9 mouse cellular contexts compared by ENCODE assay signal in the genomic region with DNA sequence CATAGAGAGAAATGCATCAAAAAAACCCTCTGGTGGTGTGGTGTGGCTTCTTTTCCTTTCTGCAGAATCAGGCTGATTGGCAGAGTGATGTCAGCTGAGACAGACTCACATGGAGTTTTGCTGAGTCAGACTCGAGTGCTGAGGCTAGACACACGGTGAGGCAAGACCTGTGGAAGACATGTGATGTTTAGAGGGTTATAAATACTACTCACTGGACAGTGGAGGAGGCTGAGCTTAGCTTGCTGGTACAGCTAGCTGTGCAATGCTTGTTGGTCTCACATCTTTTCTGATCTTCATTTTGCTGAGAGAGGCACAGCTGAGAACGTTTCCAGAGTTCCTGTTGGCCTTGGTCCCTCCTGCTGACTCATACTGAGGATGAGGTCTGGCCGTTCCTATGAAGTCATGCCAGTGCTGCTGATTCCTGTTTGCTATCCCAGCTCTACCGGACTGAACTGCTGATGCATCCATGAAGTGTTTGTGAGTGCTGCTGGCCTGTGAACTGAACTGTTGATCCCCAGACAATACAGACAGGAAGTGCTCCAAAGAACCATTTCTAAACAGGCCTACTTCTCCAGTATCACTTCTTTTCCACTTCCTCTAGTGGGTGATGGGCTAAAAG.
DNase-seq lines count a peak whose midpoint lies in the region; ATAC-seq and TF ChIP-seq lines count a peak whose summit lies in the region.
"Had no signal": no experiment of that assay in that cellular context is flagged by ENCODE, and none has a peak within 500 bp of the region (broad histone marks: within the 10 kb centered on the region; RNA-seq: fewer than 3 reads in every experiment).

No protein-coding gene starts in this region.

- no peak for ATAC-seq in embryonic facial prominence, embryonic 14.5 days (ENCODE audit: low read depth)
- 0 out of 2 replicates have a peak, but pooled peaks have one; percentile 45 for ATAC-seq in G1E (ENCODE audit: extremely low read depth, insufficient number of reproducible peaks, low FRiP score, poor library complexity, severe bottlenecking)
- peak; percentile 74 for ATAC-seq in liver, postnatal 0 days
- ATAC-seq in forebrain, embryonic 15.5 days (replicated peaks): no peak
- ATAC-seq: intestine, embryonic 16.5 days had no signal

- H3K27me3 ChIP-seq in embryonic facial prominence, embryonic 14.5 days (replicated peaks; ENCODE audit: control insufficient read depth, insufficient read depth, low read length): no peaks in the 10 kb centered on the region
- no peaks in the 10 kb centered on the region for H3K27me3 ChIP-seq in embryonic facial prominence, embryonic 10.5 days (replicated peaks; ENCODE audit: low read depth, poor library complexity, severe bottlenecking)
- no peaks in the 10 kb centered on the region for H3K27me3 ChIP-seq in G1E (ENCODE audit: insufficient read depth, low read length)
- no peaks in the 10 kb centered on the region for H3K27me3 ChIP-seq in liver, postnatal 0 days (ENCODE audit: insufficient read depth, low read length)
- H3K27me3 ChIP-seq in forebrain, embryonic 15.5 days: no peaks in the 10 kb centered on the region

- no peak for TF ChIP-seq EP300 in liver, postnatal 0 days (IDR thresholded peaks at IDR 0.05; ENCODE audit: low read depth)

- H3K36me3 ChIP-seq in embryonic facial prominence, embryonic 14.5 days (ENCODE audit: control insufficient read depth, insufficient read depth, low read length): no peaks in the 10 kb centered on the region
- no peaks in the 10 kb centered on the region for H3K36me3 ChIP-seq in embryonic facial prominence, embryonic 10.5 days (replicated peaks)
- H3K36me3 ChIP-seq in G1E (replicated peaks): no peaks in the 10 kb centered on the region
- H3K36me3 ChIP-seq in liver, postnatal 0 days (replicated peaks; ENCODE audit: insufficient read depth, low read length): 0 out of 2 replicates have a peak, but pooled peaks cover 3% of the 10 kb centered on the region
- H3K36me3 ChIP-seq in forebrain, embryonic 15.5 days: no peaks in the 10 kb centered on the region

- peak; percentile 33 for DNase-seq in embryonic facial prominence, embryonic 14.5 days (ENCODE audit: low spot score)
- DNase-seq in embryonic facial prominence, embryonic 10.5 days (ENCODE audit: low spot score): no peak
- DNase-seq in G1E (ENCODE audit: low spot score): no peak
- DNase-seq in gastrocnemius, adult 2 months: peak; percentile 31
- no peak for DNase-seq in liver, postnatal 0 days
- no peak for DNase-seq in frontal cortex, postnatal 36 days (ENCODE audit: low spot score in 2 of 2)
- DNase-seq in urinary bladder, postnatal 10 days (ENCODE audit: low spot score): no peak

- no peak overlapping the region for H3K4me3 ChIP-seq in embryonic facial prominence, embryonic 14.5 days (ENCODE audit: low read depth, low read length)
- no peak overlapping the region for H3K4me3 ChIP-seq in embryonic facial prominence, embryonic 10.5 days
- no peak overlapping the region; the same call in 1 of the 2 replicates for H3K4me3 ChIP-seq in G1E (ENCODE audit: low read depth, low read length)
- no peak overlapping the region for H3K4me3 ChIP-seq in gastrocnemius, adult 2 months
- H3K4me3 ChIP-seq in liver, postnatal 0 days (ENCODE audit: low read depth, low read length): no peak overlapping the region
- H3K4me3 ChIP-seq in forebrain, embryonic 15.5 days: no peak overlapping the region

- H3K27ac ChIP-seq in embryonic facial prominence, embryonic 14.5 days (replicated peaks; ENCODE audit: low read depth, low read length): no peak overlapping the region
- no peak overlapping the region for H3K27ac ChIP-seq in embryonic facial prominence, embryonic 10.5 days (replicated peaks)
- no peak overlapping the region for H3K27ac ChIP-seq in gastrocnemius, adult 2 months
- no peak overlapping the region for H3K27ac ChIP-seq in liver, postnatal 0 days (ENCODE audit: low read depth)
- no peak overlapping the region for H3K27ac ChIP-seq in forebrain, embryonic 15.5 days (replicated peaks)

- H3K9ac ChIP-seq in embryonic facial prominence, embryonic 14.5 days (ENCODE audit: low read depth, low read length): no peak overlapping the region
- no peak overlapping the region for H3K9ac ChIP-seq in liver, postnatal 0 days (replicated peaks)
- no peak overlapping the region for H3K9ac ChIP-seq in forebrain, embryonic 15.5 days (replicated peaks)

- 79% methylated on average over 5 of the region's 5 CpGs for WGBS in embryonic facial prominence, embryonic 14.5 days
- 78% methylated on average over 5 of the region's 5 CpGs for WGBS in embryonic facial prominence, embryonic 10.5 days
- WGBS in liver, postnatal 0 days (ENCODE audit: insufficient replicate concordance): 48% methylated on average over 5 of the region's 5 CpGs
- 71% methylated on average over 5 of the region's 5 CpGs for WGBS in forebrain, embryonic 15.5 days

- intact Hi-C loops in gastrocnemius, adult 2 months (cut with DNase I): no loop called here

- no peaks in the 10 kb centered on the region for H3K4me1 ChIP-seq in embryonic facial prominence, embryonic 14.5 days (ENCODE audit: control insufficient read depth, insufficient read depth, low read length)
- no peaks in the 10 kb centered on the region for H3K4me1 ChIP-seq in embryonic facial prominence, embryonic 10.5 days
- peaks cover 12% of the 10 kb centered on the region for H3K4me1 ChIP-seq in G1E (ENCODE audit: insufficient read depth, low read depth, low read length)
- no peaks in the 10 kb centered on the region for H3K4me1 ChIP-seq in liver, postnatal 0 days (ENCODE audit: insufficient read depth)
- no peaks in the 10 kb centered on the region for H3K4me1 ChIP-seq in forebrain, embryonic 15.5 days

- H3K9me3 ChIP-seq in embryonic facial prominence, embryonic 14.5 days (ENCODE audit: control insufficient read depth, low read length): peaks cover 8% of the 10 kb centered on the region
- peaks cover 11% of the 10 kb centered on the region; the same call in 1 of the 2 replicates for H3K9me3 ChIP-seq in embryonic facial prominence, embryonic 10.5 days
- H3K9me3 ChIP-seq in G1E (replicated peaks): peaks cover 17% of the 10 kb centered on the region
- peaks cover 9% of the 10 kb centered on the region for H3K9me3 ChIP-seq in liver, postnatal 0 days (ENCODE audit: low read length)
- H3K9me3 ChIP-seq in forebrain, embryonic 15.5 days: no peaks in the 10 kb centered on the region

- H3K4me2 ChIP-seq in embryonic facial prominence, embryonic 14.5 days (ENCODE audit: low read depth, low read length): no peak overlapping the region
- no peak overlapping the region for H3K4me2 ChIP-seq in liver, postnatal 0 days (ENCODE audit: low read depth, low read length)
- H3K4me2 ChIP-seq in forebrain, embryonic 15.5 days (replicated peaks): no peak overlapping the region

- no peak for TF ChIP-seq CTCF in G1E (IDR thresholded peaks at IDR 0.05; ENCODE audit: low read depth, low read length)
- no peak for TF ChIP-seq CTCF in gastrocnemius, adult 2 months (IDR thresholded peaks at IDR 0.05)
- TF ChIP-seq CTCF in liver, postnatal 0 days (IDR thresholded peaks at IDR 0.05; ENCODE audit: low read depth): no peak

Comparison
In these comparisons a context has a peak if more than half of its experiments do, and no peak if none do; other contexts are left out.
1. DNase-seq: peak in embryonic facial prominence, embryonic 14.5 days (single experiment) and gastrocnemius, adult 2 months (single experiment); none in embryonic facial prominence, embryonic 10.5 days (single experiment), G1E (single experiment), liver, postnatal 0 days (single experiment), frontal cortex, postnatal 36 days (0 of 2) and urinary bladder, postnatal 10 days (single experiment).
2. ATAC-seq: peak in G1E (single experiment) and liver, postnatal 0 days (single experiment); none in embryonic facial prominence, embryonic 14.5 days (single experiment) and forebrain, embryonic 15.5 days (single experiment).